Mouse (Mus musculus) spleen, adult 2 months (tissue): ENCODE measurements at regions not wholly inside any gene's neighbourhood (a gene's known extent, or its start where the extent isn't known, plus 50 kb on each side); places are given as distances from the start of the nearest gene placed in this dataset.

Experiments used
- CTCF ChIP-seq: fragments of 200-500 bp; IDR thresholded peaks from 2 replicates; pipeline ENCODE4 v1.5.1; 2011; ENCODE audit warnings: mild to moderate bottlenecking, inconsistent platforms; ENCODE audit not compliant: insufficient read depth, insufficient read length, insufficient replicate concordance; ENCODE audit errors: extremely low read depth
- POLR2A ChIP-seq: fragments of 200-500 bp; IDR thresholded peaks from 2 replicates; pipeline ENCODE4 v1.6.1; 2011; ENCODE audit warnings: low read depth, low read length, inconsistent platforms

DNA sequence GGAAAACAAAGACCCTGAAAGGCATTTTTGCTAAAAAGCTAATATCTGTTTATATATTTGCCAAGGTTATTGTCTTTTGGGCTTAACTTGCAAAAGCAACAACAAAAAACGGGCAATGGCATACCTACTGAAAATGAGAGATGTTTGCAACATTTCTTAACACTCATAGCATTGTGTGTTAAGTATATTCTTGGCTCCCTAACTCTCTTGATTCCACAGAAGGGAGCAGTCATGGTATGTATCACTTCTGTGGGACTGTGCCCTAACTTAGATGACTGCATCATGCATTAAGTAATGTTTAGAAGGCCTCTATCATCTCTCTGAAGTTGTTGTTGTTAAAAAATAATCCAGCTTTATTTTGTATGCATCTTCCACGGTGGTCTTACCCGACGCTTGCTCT lies 67.5 kb upstream of the Ednrb start:
- no peak for TF ChIP-seq CTCF
- TF ChIP-seq POLR2A = no peak
